Mouse (Mus musculus) cerebellum, adult 2 months (tissue): ENCODE results near the gene Eif2b5.

Experiments
- CTCF ChIP-seq: fragments of 200-500 bp; IDR thresholded peaks from 2 replicates; pipeline ENCODE4 v1.5.1; 2011; ENCODE audit warnings: low read depth, mild to moderate bottlenecking, control low read depth, low read length, moderate library complexity, borderline replicate concordance; ENCODE audit not compliant: insufficient read depth
- POLR2A ChIP-seq: fragments of 200-500 bp; IDR thresholded peaks from 2 replicates; pipeline ENCODE4 v1.6.1; 2011; ENCODE audit warnings: low read length, control low read depth, borderline replicate concordance; ENCODE audit not compliant: insufficient read depth

DNA sequence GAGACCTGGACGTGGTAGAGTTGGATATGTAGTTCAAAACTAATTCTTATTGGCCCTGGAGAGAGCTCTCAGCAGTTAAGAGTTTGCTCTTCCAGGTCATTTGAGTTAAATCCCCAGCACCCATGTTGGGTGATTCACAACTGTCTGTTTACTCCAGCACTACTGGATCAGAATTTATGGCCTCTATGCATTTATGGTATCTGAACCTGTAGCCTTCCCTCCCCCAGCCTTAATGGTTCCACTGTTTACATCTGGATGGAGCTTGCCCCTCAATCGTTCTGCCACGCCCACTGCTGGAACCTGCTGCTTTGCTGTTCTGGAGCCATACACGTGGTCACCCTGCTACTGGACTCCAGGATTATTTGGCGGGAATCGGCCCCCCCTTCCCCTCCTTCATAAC, 46.8 kb upstream of the Eif2b5 start:
- TF ChIP-seq CTCF (no peak), POLR2A (no peak)
